Mouse (Mus musculus): ENCODE measurements around the gene Ube2cbp.

Ube2cbp gene

DNA sequence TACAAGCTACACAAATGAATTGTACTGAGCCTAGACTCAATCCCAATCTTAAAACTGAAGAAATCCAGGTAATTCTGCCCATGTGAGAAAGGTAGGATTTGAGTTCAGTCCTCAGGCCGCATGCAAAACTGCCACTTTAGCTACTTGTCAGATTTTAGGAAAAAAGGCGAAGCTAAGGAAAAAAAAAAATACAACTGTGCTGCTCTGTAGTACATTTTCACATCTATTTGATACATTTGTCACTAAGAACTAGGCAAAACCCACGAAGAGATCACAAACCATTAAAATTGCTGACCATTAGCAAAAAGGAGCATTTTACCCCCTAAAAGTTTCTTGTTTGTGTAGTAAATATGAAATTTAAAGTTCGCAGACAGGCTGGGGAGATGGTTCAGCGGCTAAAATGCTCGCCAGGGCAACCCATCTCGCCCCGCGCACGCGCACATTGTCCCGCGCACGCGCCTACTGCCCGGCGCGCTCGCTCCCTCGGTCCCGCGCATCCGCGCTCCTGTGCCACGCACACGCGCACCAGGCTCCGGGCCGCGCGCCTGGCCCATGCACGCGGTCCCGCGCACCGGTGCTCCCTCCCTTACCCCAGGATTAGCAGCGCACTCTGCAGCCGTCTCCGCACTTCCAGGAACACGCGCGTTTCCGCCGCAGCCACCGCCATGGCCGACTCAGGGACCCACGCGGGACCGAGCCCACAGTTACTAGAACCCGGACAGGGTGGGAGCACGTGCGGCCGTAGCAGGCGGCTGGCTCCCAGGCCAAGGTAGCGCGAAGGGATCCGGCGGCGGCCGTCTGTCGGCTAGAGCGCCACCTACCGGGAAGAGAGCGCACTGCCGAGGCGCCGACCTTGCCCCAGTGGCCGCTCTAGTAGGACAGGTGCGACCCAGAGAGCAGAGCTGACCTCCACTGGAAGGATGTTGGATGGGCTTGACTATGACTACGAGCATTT is at the start of gene Ube2cbp:
Gene Ube2cbp, minus strand, starts transcription at position 800 of the 955 bp plus-strand sequence.
- DNase-seq (ENCODE audit: low spot score) = peak; percentile 86

DNA sequence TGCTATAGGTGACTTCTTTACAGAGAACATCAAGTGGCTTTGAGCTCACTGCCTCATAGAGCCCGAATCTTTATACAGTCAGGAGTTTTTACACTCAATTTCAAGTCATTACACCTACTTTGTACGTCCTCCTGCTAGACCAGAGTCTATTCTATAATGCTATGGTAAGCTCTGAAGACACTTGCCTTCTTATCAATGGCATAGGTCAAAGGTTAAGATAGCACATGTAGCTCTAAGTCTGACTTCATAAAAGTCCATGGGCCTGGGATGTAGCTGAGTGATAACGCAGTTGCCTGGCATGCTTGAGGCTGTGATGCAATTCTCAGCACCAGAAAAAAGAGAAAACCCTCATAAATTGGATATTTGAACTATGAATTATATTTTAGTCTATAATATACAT is 49.6 kb upstream of the Ube2cbp start:
- no peak for DNase-seq (ENCODE audit: low spot score)

DNA sequence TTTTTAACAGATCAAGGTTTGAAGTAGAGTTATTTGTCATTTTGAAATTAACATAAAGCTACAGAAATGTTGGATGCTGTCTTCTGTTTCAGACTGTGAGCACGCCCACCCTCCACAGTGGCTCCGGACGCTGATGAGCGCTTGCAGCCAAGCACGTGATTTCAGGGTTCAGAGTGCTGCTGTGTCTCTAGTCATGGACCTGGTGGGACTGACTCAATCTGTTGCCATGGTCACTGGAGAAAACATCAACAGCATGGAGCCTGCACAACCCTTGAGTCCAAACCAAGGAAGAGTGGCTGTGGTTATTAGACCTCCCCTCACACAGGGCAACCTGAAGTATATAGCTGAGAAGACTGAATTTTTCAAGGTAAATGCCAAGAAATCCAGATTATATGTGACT is 49.0 kb upstream of the Ube2cbp start:
- no peak for DNase-seq (ENCODE audit: low spot score)

DNA sequence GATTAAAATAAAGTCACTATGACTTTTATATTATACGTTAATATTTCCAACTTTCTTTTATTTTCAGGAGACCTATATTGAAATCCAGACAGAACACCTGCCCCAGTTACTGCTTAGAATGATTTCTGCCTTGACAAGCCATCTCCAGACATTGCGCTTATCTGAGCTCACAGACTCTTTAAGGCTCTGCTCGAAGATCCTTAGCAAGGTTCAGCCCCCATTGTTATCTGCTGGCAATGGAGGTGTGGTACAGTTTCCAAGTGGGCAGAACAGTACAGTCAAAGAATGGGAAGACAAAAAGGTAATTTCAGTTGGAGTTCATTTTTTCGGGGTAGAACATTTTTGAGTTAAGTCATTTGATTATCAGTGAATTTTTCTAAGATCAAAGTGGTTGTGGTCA is 42.7 kb upstream of the Ube2cbp start:
- no peak for DNase-seq (ENCODE audit: low spot score)

DNA sequence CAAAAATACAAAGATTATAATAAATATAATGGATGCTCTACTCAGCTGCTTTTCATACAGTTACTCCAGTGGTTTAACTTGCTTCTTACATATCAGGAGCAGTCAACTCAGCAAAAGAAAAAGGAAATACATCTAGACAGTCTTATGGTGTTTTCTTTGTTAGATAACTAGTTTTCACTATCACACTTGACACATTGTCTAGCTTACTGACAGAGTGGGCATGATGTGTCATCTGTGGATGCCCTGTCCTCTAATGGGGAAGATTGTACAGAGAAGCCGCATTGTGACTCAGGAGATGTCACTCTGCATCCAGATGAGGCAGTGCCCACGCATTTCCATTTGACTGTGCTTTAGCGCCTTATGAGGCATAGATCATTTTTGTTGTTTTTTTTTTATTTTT is 34.3 kb upstream of the Ube2cbp start:
- DNase-seq (ENCODE audit: low spot score) = no peak

DNA sequence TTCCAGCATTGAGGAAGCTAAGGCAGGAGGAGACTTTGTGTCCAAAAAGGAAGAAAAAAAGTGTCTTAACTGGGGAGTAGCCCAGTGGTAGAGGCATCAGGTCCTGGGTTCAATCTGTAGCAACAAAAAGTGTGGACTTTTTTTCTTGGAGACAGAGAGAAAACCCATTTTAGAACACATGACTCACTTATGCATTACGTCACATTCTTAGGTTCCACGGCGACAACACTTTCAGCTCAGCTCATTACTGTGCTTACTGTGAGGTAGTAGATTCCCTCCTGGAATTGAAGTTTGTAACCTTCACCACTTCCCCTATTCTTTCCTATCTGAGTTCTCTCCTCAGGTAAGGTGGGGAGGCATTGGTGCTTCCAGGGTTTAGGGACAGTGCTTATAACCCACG is 31.5 kb upstream of the Ube2cbp start:
- DNase-seq (ENCODE audit: low spot score) = no peak

DNA sequence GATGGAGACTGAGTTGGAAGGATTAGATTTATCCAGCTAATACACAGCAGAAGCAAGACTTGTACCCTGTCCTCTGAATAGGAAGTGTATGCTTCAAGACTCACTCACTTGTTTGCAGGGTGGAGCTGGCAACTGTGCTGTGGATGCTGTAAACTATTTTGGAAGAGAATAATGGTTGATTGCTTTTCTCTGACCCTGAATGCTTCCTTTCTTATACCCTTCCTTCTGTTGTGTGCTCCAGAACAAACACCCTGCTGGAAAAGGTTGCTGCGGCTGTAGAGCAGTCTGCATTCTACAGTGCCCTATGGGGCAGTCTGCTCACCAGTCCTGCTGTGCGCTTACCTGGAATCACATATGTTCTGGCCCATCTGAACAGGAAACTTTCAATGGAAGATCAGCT is 27.0 kb upstream of the Ube2cbp start:
- no peak for DNase-seq (ENCODE audit: low spot score)

DNA sequence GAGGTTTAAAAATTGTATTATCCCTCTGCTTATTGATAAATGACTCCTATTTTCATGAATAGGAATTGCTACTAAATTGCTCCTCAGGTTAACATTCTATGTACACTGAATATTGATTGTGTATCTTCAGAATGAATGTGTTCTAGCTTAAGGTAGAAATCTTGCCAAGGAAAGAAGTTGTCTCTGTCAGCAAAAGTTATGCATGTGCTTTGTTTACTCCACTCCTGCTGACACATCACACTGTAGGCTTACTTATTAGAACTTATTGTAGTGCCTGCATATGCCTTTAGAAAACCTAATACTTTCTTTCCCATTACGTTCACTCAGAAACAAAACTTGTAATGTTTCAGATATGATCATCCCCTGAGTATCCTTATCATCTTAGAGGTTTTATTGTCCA is 17.5 kb upstream of the Ube2cbp start:
- DNase-seq (ENCODE audit: low spot score) = no peak

DNA sequence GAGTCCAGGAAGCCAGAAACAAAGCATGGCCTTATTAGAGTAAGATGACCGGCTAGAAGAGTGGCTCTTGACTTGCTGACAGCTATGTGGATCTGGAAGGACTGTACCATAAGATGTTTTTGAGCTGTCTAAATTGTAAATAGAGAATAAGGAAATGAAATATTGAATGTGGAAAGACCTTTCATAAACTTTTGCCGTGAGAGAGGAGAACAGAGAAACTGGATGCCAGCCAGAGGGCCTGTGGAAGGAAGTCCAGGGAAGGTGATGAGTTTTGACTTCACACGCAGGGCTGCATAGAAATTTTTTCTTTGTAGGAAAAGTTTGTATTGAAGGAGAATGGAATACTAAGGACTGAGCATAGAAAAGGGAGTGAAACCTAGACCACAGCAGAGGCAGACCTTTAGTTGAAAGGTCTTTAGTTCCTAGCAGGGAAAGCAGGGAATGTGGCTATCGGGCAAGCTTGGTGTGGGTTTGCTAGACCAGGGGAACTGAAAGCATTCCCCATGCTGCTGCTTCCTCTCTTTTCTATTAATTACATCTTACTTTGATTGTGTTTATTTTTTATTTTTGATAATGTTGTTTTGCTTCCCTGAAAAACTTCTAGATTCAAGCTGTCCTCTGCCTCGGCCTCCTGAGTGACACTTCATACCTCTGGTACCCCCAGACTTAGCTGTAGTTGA is 13.8 kb upstream of the Ube2cbp start:
- DNase-seq (ENCODE audit: low spot score) = no peak

DNA sequence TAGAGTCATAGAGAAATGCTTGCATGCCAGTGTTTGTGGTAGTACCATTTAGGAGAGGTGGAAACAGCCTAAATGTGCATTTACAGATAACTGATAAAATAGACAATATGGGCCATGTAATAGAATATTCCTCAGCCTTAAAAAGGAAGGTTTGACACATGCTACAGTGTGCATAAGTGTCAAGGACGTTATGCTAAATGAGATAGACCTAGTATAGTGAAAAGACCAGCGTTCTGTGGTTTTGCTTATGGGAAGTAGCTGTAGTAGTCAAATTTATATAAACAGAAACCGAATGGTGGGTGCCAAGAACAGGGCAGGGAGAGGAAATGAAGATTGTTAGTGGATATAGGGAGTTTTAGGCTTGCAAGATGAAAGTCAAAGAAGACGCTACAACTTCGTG is 12.0 kb upstream of the Ube2cbp start:
- no peak for DNase-seq (ENCODE audit: low spot score)

DNA sequence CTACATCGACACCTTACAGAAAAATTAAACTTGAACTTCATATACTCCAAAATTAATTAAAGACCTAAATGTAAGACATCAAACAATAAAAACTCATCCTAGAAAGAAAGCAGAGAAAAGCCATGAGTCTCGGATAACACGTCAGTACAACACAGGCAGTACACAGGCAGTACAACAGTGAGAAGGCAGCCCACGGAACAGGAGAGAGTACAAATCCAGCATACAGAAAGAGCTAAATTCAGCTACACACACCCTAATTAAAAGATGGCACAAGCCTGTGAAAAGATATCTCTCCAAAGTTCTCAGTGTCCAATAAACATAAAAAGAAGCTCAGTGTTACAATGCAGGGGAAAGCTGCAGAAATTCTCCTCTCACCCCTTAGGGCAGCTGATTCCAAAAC is 11.2 kb upstream of the Ube2cbp start:
- no peak for DNase-seq (ENCODE audit: low spot score)

DNA sequence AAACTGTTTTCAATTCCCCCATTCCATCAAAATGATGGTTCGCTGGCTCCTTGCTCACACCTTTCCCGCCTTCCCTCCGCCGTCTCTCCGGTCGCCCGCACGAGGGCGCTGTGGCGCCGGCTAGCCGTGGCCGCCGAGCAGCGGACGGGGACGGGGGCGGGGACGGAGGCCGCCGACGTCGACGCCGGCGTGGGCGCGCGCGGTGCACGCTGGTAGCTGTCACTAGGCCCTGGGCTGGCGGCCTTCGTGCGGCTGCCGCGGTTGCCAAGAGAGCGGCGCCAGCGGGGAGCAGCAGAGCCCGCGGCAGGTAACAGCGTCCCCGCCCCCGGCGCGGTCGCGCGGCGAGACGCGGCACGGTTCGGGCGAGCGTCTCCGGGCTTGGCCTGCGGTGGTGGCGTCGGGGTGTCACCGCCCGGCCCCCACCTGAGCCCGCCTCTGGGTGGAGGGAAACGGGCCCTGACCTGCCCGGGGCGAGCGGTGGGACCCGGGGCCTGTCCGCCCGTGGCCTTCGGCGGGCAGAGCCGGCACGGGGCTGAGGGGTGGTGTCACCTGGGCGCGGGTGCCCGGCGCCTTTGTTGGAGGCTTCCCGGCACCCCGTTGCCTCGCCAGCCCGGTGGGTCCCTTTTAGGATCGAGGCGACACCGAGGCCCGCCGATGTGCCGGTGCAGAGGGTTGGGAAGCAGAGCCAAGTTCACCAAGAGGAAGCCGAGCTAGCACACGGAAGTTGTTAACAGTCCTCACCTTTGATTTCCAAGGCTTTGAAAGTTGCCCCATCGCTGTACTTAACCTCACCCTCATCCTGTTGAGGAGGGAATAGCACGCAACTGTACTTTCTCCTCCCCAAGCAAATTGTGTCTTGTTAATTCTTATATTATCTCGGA is 2.5 kb upstream of the Ube2cbp start, which contains the start of gene Dop1a:
Gene Dop1a, plus strand, starts transcription at position 165 of the 881 bp plus-strand sequence.
- peak; percentile 91 for DNase-seq (ENCODE audit: low spot score)

DNA sequence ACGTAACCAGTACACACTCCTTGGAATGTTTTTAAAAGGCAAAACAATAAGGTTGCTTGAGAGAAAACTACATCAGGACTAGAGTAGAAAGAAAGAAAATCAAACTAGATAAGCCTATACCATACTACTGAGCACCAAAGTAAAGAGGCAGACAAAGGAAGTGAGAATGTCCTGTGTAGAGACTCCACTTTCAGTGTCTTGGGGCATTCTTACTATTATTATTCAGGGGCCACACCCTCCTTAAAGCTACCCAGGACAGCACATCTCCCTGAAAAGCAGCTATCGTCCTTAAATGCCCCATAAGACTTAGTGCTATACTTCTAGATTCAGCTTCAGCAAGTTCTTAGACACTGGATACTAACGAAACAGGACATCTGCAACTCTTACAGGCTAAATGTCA is 11.1 kb downstream of the Ube2cbp start:
- no peak for DNase-seq (ENCODE audit: low spot score)

DNA sequence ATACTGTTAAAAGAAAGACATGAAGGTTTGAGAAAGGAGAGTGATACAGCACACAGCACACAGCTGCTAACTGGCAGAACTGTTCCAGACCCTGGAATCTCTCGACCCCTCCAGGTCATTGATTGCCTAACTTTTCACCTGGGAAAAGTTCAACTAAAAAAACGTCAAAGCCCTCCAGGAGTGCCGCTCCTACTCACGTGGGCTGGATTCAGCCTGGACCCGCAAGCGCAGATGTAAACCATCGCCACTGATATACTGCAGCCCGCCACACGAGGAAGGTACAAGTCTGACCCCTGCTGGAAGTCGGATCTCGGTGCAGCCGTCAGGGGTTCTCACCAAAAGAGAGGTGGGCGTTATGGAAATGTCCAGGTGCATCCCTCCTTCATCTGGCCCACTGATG is 13.1 kb downstream of the Ube2cbp start:
- peak; percentile 84 for DNase-seq (ENCODE audit: low spot score)

DNA sequence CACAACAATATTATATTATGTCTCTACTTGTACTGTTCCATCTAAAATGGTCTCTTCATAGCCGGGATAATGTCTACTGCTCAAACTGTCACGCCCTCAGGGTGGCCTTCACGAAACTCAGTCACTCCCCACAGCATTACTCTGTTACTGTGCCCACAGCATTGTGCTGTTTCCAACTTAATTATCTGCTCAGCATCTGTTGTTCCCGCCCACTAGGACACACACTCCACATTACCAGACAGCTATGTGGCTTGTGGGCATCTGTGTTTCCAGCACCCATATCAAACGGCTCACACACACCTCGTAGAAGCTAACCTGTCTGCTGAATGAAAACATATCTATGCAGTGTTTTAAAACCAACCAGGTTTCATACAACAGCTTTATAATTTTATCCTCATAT is 13.7 kb downstream of the Ube2cbp start:
- DNase-seq (ENCODE audit: low spot score) = no peak

DNA sequence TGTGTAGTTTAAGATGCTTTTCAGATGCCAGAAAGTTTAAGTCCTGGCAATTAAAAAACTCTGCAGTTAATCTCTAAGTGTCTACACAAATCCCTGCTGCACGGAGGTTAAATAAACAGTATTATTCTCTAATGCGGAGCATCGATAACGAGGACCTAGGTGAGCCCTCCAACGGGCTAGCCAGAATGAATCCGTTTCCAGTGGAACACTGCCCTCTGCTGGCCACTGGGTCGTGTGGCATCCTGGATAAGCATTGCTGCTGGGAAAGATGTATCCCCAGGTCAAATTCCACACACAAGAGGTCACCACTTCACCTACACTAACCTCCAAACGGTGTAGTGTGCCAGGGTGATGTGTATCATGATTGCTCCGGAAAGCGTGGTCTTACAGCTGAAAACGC is 15.2 kb downstream of the Ube2cbp start:
- peak; percentile 92 for DNase-seq (ENCODE audit: low spot score)

DNA sequence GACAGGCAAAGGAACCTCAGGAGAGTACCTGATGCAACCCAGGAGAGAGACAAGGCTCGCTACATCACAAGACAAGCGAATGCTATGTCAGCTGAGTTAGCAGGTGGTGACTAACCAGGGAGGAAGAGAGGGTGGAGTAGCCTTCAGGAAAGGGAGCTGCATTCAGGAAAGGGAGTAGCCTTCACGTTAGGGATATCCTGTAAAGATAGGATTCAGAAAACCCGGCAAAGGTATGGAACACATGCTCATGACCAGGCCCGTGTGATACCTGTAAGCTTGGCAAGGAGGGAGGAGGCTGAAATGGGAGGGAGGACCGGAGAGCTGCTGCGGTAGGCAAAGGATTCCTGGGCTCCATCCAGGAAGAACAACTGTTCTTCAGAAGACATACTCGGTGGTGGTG is 17.3 kb downstream of the Ube2cbp start:
- no peak for DNase-seq (ENCODE audit: low spot score)

DNA sequence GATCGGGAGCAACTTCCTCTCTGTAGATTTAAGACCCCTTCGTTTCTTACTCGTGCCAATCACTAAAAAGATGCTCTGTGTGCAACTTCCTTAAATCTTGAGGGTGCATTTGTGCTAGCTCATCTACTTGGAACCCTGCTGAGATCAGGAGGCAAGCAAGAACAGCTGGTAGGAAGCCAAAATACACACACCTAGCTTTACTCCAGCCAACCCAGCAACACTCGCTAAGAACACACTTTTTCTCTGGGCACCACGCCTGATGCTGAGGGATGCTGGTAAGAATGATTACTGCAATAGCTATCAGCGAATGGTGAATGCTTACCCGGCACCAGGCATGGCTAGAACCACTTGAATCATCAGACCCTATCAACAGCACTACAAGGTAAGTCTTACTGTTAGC is 17.9 kb downstream of the Ube2cbp start:
- no peak for DNase-seq (ENCODE audit: low spot score)

DNA sequence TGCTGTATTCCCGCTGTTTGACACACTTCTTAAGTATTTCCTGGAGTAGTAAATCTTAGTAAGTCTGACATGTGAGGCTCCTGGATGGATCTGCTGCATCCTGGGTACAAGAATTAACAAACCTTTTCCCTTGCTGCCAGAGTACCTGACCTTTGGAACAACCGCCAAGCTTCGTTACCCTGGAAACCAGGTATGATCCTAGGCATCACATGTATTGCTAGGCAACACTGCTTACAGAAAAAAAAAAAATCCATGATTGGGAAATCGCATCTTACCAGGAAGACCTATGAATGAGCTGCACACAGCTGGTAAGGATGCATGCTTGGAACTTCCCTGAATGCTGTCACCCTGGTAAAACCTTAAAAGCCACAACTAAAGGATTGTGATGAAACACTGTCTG is 22.5 kb downstream of the Ube2cbp start:
- DNase-seq (ENCODE audit: low spot score) = no peak

DNA sequence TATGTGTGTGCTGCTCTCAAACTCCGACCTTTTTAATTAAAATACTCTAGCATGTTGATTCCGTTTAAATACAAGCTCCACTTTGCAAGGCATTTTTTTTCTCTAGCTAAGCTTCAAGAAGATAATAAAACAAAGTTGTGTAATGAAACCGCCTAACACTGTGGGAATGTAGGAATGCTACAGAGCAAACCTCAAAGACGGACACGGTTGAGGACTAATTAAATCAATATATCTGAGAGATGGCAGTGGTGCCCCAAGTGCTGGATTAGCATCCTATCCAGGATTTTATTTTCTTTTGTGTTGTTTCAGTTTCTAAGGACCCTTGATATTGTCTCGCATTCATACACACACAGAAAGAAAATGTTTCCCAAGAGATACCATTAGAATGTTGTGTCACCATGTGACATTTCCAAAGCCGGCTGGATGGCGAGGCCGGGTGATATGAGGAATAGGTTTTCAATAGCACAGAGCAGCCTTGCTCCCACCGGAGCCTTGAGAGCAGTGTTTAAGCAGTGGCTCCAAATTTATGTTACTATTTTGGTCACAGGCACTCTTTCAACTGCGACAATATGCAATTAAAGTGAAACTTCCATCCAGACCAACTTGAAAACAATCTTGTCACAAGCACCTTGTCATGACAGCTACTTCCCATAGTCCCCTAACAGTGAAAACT is 26.3 kb downstream of the Ube2cbp start:
- DNase-seq (ENCODE audit: low spot score) = no peak

DNA sequence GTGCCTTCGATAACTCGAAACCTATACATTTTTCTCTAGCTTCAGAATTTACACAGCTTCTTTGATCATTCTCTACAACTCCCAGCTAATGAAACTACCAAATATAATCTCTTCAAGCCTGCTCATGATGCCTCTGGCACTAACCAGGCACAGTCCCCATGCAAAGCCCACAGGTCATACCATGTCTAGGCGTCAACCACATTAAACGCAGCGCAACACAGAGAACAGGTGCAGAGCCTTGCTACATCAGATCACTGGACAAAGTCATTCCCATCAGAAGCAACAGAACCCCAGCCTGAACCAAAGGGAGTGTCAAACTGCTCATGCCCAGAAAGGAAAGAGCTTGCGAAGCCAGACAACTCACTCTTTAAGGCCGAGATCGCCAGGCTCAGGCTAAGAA is 28.1 kb downstream of the Ube2cbp start:
- DNase-seq (ENCODE audit: low spot score) = no peak

DNA sequence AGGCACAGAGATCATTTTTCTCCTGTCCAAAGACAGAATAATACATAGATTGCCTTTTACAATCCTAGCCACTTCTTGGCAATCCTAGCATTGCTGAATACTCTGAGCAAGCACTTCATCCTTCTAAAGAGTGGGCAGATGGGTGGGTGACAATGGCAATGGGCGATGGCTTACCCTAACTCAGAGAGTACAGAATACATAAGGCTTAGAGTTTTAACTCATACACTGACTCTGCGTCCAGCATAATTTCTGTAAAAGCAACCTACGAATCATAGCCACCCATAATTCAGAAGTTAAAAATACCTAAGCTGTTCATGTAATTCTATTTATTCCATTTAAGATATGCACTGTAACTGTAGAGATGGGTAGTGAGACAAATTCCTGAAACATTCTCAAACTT is 29.2 kb downstream of the Ube2cbp start:
- DNase-seq (ENCODE audit: low spot score) = no peak

Data from embryo, embryonic 10.5 days (tissue).